Mouse (Mus musculus): ENCODE measurements at regions not wholly inside any gene's neighbourhood (a gene's known extent, or its start where the extent isn't known, plus 50 kb on each side); places are given as distances from the start of the nearest gene placed in this dataset.

DNA sequence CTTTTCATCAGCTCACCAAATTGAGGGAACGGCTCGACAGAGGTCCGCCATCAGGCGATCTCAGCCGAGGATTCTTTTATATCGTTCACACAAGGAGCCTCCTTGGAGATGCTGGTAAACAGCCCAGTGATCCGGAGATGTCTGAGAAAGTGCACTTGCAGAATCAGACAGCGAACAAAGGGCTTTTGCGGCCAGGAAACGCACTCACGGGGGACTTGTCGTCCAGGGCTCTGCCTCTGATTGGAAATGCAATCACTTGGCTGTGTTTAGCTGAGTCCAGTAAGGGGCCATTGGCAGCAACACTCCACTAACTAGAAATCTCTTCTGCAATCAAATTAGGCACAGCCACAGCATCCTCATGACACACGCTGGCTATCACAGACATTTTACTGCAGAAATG is 232.3 kb upstream of the Mphosph6 start:
- TF ChIP-seq CTCF (IDR thresholded peaks at IDR 0.05) (no peak), EP300 (IDR thresholded peaks at IDR 0.05; ENCODE audit: insufficient read depth, low read depth, low read length) (no peak)

Data from heart, adult 2 months (tissue).